Mouse (Mus musculus) MEL (cell line): ENCODE results near the gene Sez6l2.

Source experiments
- CTCF ChIP-seq, 3 experiments: IDR thresholded peaks in 2 of 3; conservative IDR thresholded peaks in 1 of 3; 2 replicates each; pipeline ENCODE4 v1.5.1; 2011 to 2012; ENCODE audit warnings: low read length in 3 of 3, low read depth in 2 of 3, mild to moderate bottlenecking in 2 of 3, improper control_type of control experiment in 1 of 3, inconsistent platforms in 1 of 3, mixed read lengths in 1 of 3, moderate library complexity in 1 of 3; ENCODE audit not compliant: control insufficient read depth in 1 of 3, insufficient read depth in 1 of 3, poor library complexity in 1 of 3, severe bottlenecking in 1 of 3
- ELF1 ChIP-seq: IDR thresholded peaks from 2 replicates; pipeline ENCODE4 v1.6.1; 2014; ENCODE audit warnings: low read depth, mild to moderate bottlenecking, inconsistent platforms, low read length, improper control_type of control experiment, moderate library complexity
- EP300 ChIP-seq, 2 experiments: IDR thresholded peaks; 2 replicates each; pipeline ENCODE4 v1.6.1; 2011; ENCODE audit warnings: improper control_type of control experiment in 2 of 2, low read length in 2 of 2, low read depth in 1 of 2, mild to moderate bottlenecking in 1 of 2
- GATA1 ChIP-seq: IDR thresholded peaks from 2 replicates; pipeline ENCODE4 v1.6.1; 2011; ENCODE audit warnings: low read depth, low read length, improper control_type of control experiment
- TAL1 ChIP-seq: IDR thresholded peaks from 2 replicates; pipeline ENCODE4 v1.6.1; 2012; ENCODE audit warnings: mild to moderate bottlenecking, inconsistent platforms, low read length, moderate library complexity, mixed read lengths
- TCF12 ChIP-seq: IDR thresholded peaks from 2 replicates; pipeline ENCODE4 v1.6.1; 2014; ENCODE audit warnings: low read depth, mild to moderate bottlenecking, inconsistent platforms, low read length, improper control_type of control experiment, moderate library complexity
- UBTF ChIP-seq: IDR thresholded peaks from 2 replicates; pipeline ENCODE4 v1.6.1; 2012; ENCODE audit warnings: low read depth, mild to moderate bottlenecking, inconsistent platforms, low read length, improper control_type of control experiment, moderate library complexity, borderline replicate concordance; ENCODE audit not compliant: insufficient read depth
- ZKSCAN1 ChIP-seq: IDR thresholded peaks from 2 replicates; pipeline ENCODE4 v1.6.1; 2012; ENCODE audit warnings: low read depth, mild to moderate bottlenecking, inconsistent platforms, low read length, improper control_type of control experiment, moderate library complexity
- ZNF384 ChIP-seq: IDR thresholded peaks from 2 replicates; pipeline ENCODE4 v1.6.1; 2012; ENCODE audit warnings: low read depth, mild to moderate bottlenecking, inconsistent platforms, low read length, improper control_type of control experiment

GRCm38 (mm10) chr7:126914844-126915243 is 35.5 kb upstream of the Sez6l2 start:
- TF ChIP-seq ELF1 (no peak), TAL1 (no peak), CTCF (IDR thresholded peaks at IDR 0.05 in 2 of 3, conservative IDR thresholded peaks at IDR 0.05 in 1 of 3; ENCODE audit: control insufficient read depth in 1 of 3, insufficient read depth in 1 of 3, low read depth in 2 of 3, low read length in 3 of 3, poor library complexity in 1 of 3, severe bottlenecking in 1 of 3) (no peak), ZNF384 (no peak), EP300 (IDR thresholded peaks at IDR 0.05; ENCODE audit: low read depth in 1 of 2, low read length in 2 of 2) (no peak), GATA1 (no peak), ZKSCAN1 (no peak), TCF12 (no peak), UBTF (no peak)
